Mouse (Mus musculus): ENCODE data around the gene Ttc23. TPM values are rescaled to one million over a fixed set of nuclear protein-coding genes. Genes with fewer than 3 reads are reported as not detected.

Gene Ttc23
- polyA plus RNA-seq, 1 experiment from 2014 or later: 7.8 TPM

DNA sequence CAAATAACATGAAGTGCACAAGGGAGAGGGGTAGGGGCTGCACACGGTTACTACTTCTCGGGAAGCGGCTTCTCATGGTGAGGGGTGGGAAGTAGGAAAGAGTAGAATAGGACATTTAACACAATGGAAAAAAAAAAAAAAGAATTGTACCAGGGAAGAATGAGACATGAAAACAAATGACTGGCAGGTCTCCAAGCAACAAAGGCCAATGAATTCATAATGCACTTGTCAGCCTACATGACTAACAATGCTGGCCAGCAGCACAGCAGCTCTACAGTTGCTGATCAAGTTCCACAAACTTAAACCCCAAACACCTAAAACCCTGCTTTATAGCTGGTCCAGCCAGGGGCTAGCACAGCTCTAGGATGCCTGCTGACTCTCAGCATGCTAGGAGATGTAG lies 8.2 kb upstream of the Ttc23 start:
- H3K36me3 ChIP-seq (replicated peaks; ENCODE audit: control insufficient read depth, insufficient read depth): peaks cover 36% of the 10 kb centered on the region
- no peak overlapping the region for H3K27ac ChIP-seq
- WGBS: 26% methylated on average over 3 of the region's 3 CpGs
- peaks cover 5% of the 10 kb centered on the region for H3K4me1 ChIP-seq (replicated peaks; ENCODE audit: control insufficient read depth, insufficient read depth, low read length)
- no peak overlapping the region for H3K4me3 ChIP-seq (replicated peaks; ENCODE audit: low read length)
- no peak overlapping the region for H3K4me2 ChIP-seq (replicated peaks)
- no peaks in the 10 kb centered on the region for H3K27me3 ChIP-seq (ENCODE audit: control insufficient read depth, insufficient read depth, low read length)
- DNase-seq (ENCODE audit: low spot score) (no peak), ATAC-seq (ENCODE audit: low FRiP score) (no peak)
- H3K9me3 ChIP-seq (ENCODE audit: control insufficient read depth, low read length): no peaks in the 10 kb centered on the region
- H3K9ac ChIP-seq: no peak overlapping the region

GRCm38 (mm10) chr7:67642955-67643354 lies 4.3 kb upstream of the Ttc23 start:
- 92% methylated on average over 9 of the region's 9 CpGs for WGBS
- ATAC-seq (ENCODE audit: low FRiP score): no peak
- no peak for DNase-seq (ENCODE audit: low spot score)

GRCm38 (mm10) chr7:67644291-67644690 lies 2.9 kb upstream of the Ttc23 start:
- Histone ChIP-seq H3K36me3 (replicated peaks; ENCODE audit: control insufficient read depth, insufficient read depth) (peaks cover 9% of the 10 kb centered on the region; the same call in 1 of the 2 replicates), H3K4me2 (replicated peaks) (peak overlapping the region; percentile 54), H3K4me3 (replicated peaks; ENCODE audit: low read length) (peak overlapping the region; percentile 73), H3K4me1 (replicated peaks; ENCODE audit: control insufficient read depth, insufficient read depth, low read length) (peaks cover 20% of the 10 kb centered on the region), H3K9me3 (ENCODE audit: control insufficient read depth, low read length) (no peaks in the 10 kb centered on the region), H3K27me3 (ENCODE audit: control insufficient read depth, insufficient read depth, low read length) (no peaks in the 10 kb centered on the region), H3K27ac (no peak overlapping the region), H3K9ac (peak overlapping the region; percentile 86)
- DNase-seq (ENCODE audit: low spot score) (no peak), ATAC-seq (ENCODE audit: low FRiP score) (no peak)
- 42% methylated on average over 8 of the region's 8 CpGs for WGBS

More at GRCm38 (mm10) chr7:67642955-67643354, 4.3 kb upstream of the Ttc23 start:
- Histone ChIP-seq H3K4me3 (replicated peaks; ENCODE audit: low read length) (no peak overlapping the region), H3K4me2 (replicated peaks) (no peak overlapping the region), H3K9ac (no peak overlapping the region), H3K9me3 (ENCODE audit: control insufficient read depth, low read length) (no peaks in the 10 kb centered on the region), H3K36me3 (replicated peaks; ENCODE audit: control insufficient read depth, insufficient read depth) (peaks cover 16% of the 10 kb centered on the region; the same call in 1 of the 2 replicates), H3K27me3 (ENCODE audit: control insufficient read depth, insufficient read depth, low read length) (no peaks in the 10 kb centered on the region), H3K27ac (no peak overlapping the region), H3K4me1 (replicated peaks; ENCODE audit: control insufficient read depth, insufficient read depth, low read length) (peaks cover 16% of the 10 kb centered on the region)

DNA sequence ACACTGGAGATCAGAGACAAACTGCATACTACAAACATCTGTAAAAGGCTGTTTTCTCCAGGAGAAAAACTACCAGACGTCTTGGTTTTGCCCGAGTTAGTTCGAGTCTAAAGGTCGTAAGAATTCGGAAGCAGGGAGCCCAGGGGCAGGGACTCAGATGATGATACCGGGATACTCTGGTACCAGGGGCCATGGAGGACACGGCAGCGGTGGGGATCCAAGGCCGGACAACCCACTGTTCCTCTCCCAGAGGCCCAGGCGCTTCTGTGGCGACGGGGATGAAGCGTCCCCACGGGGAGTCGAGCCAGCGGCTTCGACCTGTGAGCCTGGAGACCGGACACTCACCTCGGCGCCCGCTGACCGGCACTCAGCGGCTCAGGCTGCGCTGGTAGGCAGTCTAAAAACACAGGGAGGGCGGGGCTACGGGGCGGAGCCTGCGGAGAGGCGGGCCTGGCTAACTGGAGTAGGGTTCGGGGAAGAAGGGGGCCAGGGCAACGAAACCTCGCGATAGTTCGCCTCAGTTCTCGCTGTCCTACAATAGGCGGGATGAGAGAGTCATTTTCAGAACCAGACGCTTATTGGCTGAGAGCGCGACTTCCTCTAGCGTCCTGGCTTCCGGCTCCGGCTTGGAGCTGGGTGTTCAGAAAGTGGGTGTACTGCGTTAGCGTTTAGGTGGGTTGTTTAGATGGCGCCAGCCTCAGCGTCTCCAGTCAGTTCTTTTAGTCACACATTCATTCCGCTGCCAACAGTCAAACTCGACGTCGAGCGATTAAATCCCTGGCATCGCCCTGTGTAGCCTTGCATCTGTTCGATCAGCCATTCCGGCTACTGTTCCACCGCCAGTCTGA lies 2.2 kb upstream of the Ttc23 start, which contains the start of gene Lrrc28:
Lrrc28 (minus strand) TSS at position 436 of the 848 bp plus-strand sequence.
- Histone ChIP-seq H3K27me3 (ENCODE audit: control insufficient read depth, insufficient read depth, low read length) (no peaks in the 10 kb centered on the region), H3K4me1 (replicated peaks; ENCODE audit: control insufficient read depth, insufficient read depth, low read length) (peaks cover 20% of the 10 kb centered on the region), H3K27ac (peak within 1 kb of the TSS; percentile 91), H3K9ac (peak within 1 kb of the TSS; percentile 86), H3K9me3 (ENCODE audit: control insufficient read depth, low read length) (no peaks in the 10 kb centered on the region), H3K4me2 (replicated peaks) (peak within 1 kb of the TSS; percentile 90), H3K4me3 (replicated peaks; ENCODE audit: low read length) (peak within 1 kb of the TSS; percentile 73), H3K36me3 (replicated peaks; ENCODE audit: control insufficient read depth, insufficient read depth) (peaks cover 9% of the 10 kb centered on the region; the same call in 1 of the 2 replicates)
- peak; percentile 100 for ATAC-seq (ENCODE audit: low FRiP score)
- DNase-seq (ENCODE audit: low spot score): peak; percentile 98
- under 1% methylated on average over 54 of the region's 55 CpGs for WGBS

DNA sequence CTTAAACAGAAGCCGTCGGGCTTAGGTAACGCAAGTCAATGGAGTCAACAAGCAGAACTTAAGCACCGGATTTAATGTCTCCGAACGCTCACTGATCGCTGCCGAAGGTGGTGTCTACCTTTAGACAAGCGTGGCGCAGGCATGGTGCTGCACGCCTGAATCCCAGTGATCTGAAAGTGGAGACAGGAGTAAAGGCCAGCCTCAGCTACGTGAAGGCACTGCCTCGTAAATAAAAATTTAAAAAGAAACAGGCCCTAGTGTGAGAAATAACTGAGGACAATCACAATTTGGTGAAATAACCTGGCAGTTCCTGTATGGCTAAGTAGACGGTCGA lies 1.6 kb upstream of the Ttc23 start:
- Histone ChIP-seq H3K4me3 (replicated peaks; ENCODE audit: low read length) (peak overlapping the region; percentile 73), H3K36me3 (replicated peaks; ENCODE audit: control insufficient read depth, insufficient read depth) (peaks cover 4% of the 10 kb centered on the region; the same call in 1 of the 2 replicates), H3K27ac (peak overlapping the region; percentile 91), H3K4me2 (replicated peaks) (peak overlapping the region; percentile 90), H3K9ac (peak overlapping the region; percentile 86), H3K4me1 (replicated peaks; ENCODE audit: control insufficient read depth, insufficient read depth, low read length) (peaks cover 20% of the 10 kb centered on the region), H3K9me3 (ENCODE audit: control insufficient read depth, low read length) (no peaks in the 10 kb centered on the region), H3K27me3 (ENCODE audit: control insufficient read depth, insufficient read depth, low read length) (no peaks in the 10 kb centered on the region)
- under 1% methylated on average over 15 of the region's 15 CpGs for WGBS
- ATAC-seq (ENCODE audit: low FRiP score) (0 out of 2 replicates have a peak, but pooled peaks have one; percentile 0), DNase-seq (ENCODE audit: low spot score) (no peak)

DNA sequence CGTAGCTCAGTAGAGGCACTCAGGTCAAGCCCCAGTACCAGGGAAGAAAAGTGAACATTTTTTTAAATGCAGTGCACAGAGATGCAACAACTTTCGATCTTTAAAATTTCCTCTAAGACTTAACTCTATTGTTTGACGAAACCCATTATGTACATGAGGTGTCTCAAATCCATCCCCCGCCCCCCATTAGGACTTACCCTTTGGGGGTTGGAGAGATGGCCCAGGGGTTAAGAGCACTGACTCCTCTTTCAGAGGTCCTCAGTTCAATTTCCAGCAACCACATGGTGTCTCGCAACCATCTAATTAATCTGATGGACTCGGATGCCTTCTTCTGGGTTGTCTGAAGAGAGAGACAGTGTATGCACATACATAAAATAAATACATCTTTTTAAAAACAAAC lies 1.1 kb upstream of the Ttc23 start:
- H3K4me3 ChIP-seq (replicated peaks; ENCODE audit: low read length): peak overlapping the region; percentile 73
- H3K4me1 ChIP-seq (replicated peaks; ENCODE audit: control insufficient read depth, insufficient read depth, low read length): peaks cover 20% of the 10 kb centered on the region
- H3K4me2 ChIP-seq (replicated peaks): peak overlapping the region; percentile 90
- peak overlapping the region; percentile 86 for H3K9ac ChIP-seq
- H3K9me3 ChIP-seq (ENCODE audit: control insufficient read depth, low read length): no peaks in the 10 kb centered on the region
- no peak for DNase-seq (ENCODE audit: low spot score)
- H3K27ac ChIP-seq: peak overlapping the region; percentile 91
- H3K27me3 ChIP-seq (ENCODE audit: control insufficient read depth, insufficient read depth, low read length): no peaks in the 10 kb centered on the region
- H3K36me3 ChIP-seq (replicated peaks; ENCODE audit: control insufficient read depth, insufficient read depth): no peaks in the 10 kb centered on the region
- 5% methylated on average over 6 of the region's 6 CpGs for WGBS
- no peak for ATAC-seq (ENCODE audit: low FRiP score)

DNA sequence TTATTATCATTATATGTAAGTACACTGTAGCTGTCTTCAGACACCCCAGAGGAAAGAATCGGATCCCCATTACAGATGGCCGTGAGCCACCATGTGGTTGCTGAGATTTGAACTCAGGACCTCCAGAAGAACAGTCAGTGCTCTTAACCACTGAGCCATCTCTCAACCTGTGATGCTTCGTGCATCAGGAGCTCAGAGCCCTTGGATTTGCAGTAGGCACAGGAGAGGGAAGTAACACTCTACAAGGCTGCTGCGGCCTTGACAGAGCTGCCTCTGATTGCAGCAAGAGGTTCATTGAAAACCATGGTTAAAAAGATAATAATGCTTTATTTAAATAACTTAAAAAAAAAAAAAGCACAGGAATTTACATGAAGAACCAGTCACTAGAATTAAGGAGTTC lies 1.2 kb downstream of the Ttc23 start:
- no peaks in the 10 kb centered on the region for H3K36me3 ChIP-seq (replicated peaks; ENCODE audit: control insufficient read depth, insufficient read depth)
- no peak overlapping the region for H3K27ac ChIP-seq
- peak overlapping the region; percentile 44 for H3K4me2 ChIP-seq (replicated peaks)
- H3K9me3 ChIP-seq (ENCODE audit: control insufficient read depth, low read length): no peaks in the 10 kb centered on the region
- H3K4me3 ChIP-seq (replicated peaks; ENCODE audit: low read length): no peak overlapping the region
- peaks cover 20% of the 10 kb centered on the region for H3K4me1 ChIP-seq (replicated peaks; ENCODE audit: control insufficient read depth, insufficient read depth, low read length)
- 75% methylated on average over 4 of the region's 4 CpGs for WGBS
- ATAC-seq (ENCODE audit: low FRiP score): no peak
- H3K27me3 ChIP-seq (ENCODE audit: control insufficient read depth, insufficient read depth, low read length): no peaks in the 10 kb centered on the region
- 0 out of 2 replicates have a peak overlapping the region, but pooled peaks have one; percentile 16 for H3K9ac ChIP-seq
- no peak for DNase-seq (ENCODE audit: low spot score)

GRCm38 (mm10) chr7:67652211-67652610 lies 5.0 kb downstream of the Ttc23 start:
- Histone ChIP-seq H3K36me3 (replicated peaks; ENCODE audit: control insufficient read depth, insufficient read depth) (no peaks in the 10 kb centered on the region), H3K4me1 (replicated peaks; ENCODE audit: control insufficient read depth, insufficient read depth, low read length) (peaks cover 6% of the 10 kb centered on the region; the same call in 1 of the 2 replicates), H3K27me3 (ENCODE audit: control insufficient read depth, insufficient read depth, low read length) (no peaks in the 10 kb centered on the region), H3K4me2 (replicated peaks) (no peak overlapping the region), H3K27ac (no peak overlapping the region), H3K4me3 (replicated peaks; ENCODE audit: low read length) (no peak overlapping the region), H3K9me3 (ENCODE audit: control insufficient read depth, low read length) (no peaks in the 10 kb centered on the region), H3K9ac (no peak overlapping the region)
- WGBS: 76% methylated on average over 5 of the region's 5 CpGs
- ATAC-seq (ENCODE audit: low FRiP score) (no peak), DNase-seq (ENCODE audit: low spot score) (no peak)

DNA sequence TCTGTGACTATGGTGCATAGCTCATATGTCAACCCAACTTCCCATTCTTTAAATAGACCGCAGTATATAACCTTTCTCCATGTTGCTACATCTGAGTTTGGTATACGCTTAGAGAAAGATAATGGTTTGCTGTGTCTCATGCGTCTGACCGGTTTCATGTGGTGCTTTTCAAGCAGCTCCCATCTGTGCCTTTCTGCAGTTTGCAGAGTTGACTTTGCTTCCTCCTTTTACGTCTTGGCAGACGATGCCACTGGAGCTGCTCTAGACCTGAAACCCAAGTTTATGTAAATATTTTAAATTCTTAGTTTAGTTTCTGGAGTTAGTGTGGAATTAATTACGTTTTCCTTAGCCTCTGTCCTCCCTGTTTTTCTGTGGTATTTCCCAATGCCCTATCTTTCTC lies 7.5 kb downstream of the Ttc23 start:
- H3K27ac ChIP-seq: no peak overlapping the region
- ATAC-seq (ENCODE audit: low FRiP score): no peak
- no peaks in the 10 kb centered on the region for H3K9me3 ChIP-seq (ENCODE audit: control insufficient read depth, low read length)
- no peaks in the 10 kb centered on the region for H3K36me3 ChIP-seq (replicated peaks; ENCODE audit: control insufficient read depth, insufficient read depth)
- no peaks in the 10 kb centered on the region for H3K4me1 ChIP-seq (replicated peaks; ENCODE audit: control insufficient read depth, insufficient read depth, low read length)
- no peak overlapping the region for H3K9ac ChIP-seq
- H3K4me2 ChIP-seq (replicated peaks): no peak overlapping the region
- no peak for DNase-seq (ENCODE audit: low spot score)
- H3K27me3 ChIP-seq (ENCODE audit: control insufficient read depth, insufficient read depth, low read length): no peaks in the 10 kb centered on the region
- no peak overlapping the region for H3K4me3 ChIP-seq (replicated peaks; ENCODE audit: low read length)
- WGBS: 93% methylated on average over 7 of the region's 7 CpGs

Data from hindbrain, embryonic 14.5 days (tissue).